Mouse (Mus musculus): ENCODE measurements around the gene Plcd3. TPM values are rescaled to one million over a fixed set of nuclear protein-coding genes. Genes with fewer than 3 reads are reported as not detected.

Plcd3 gene
- total and polyA plus RNA-seq, 3 experiments: 7.1 to 24.3 (median 11.3) TPM

GRCm38 (mm10) chr11:103074796-103075323 lies 26.6 kb downstream of the Plcd3 start:
- Histone ChIP-seq H3K4me2 (ENCODE audit: insufficient read depth, low read depth, poor library complexity, severe bottlenecking) (no peak overlapping the region), H3K4me3 (replicated peaks in 1 of 3; ENCODE audit: low read depth in 2 of 3, low read length in 2 of 3, poor library complexity in 1 of 3) (no peak overlapping the region), H3K27me3 (replicated peaks) (no peaks in the 10 kb centered on the region), H3K36me3 (replicated peaks in 1 of 2; ENCODE audit: control insufficient read depth in 1 of 2, insufficient read depth in 1 of 2, low read length in 1 of 2) (peaks cover 81 to 94% of the 10 kb centered on the region in 2 experiments), H3K27ac (ENCODE audit: insufficient read depth, low read depth) (no peak overlapping the region), H3K79me2 (replicated peaks; ENCODE audit: control insufficient read depth, extremely low read depth, insufficient read depth, poor library complexity, severe bottlenecking) (no peaks in the 10 kb centered on the region), H3K9me3 (replicated peaks; ENCODE audit: low read length) (no peaks in the 10 kb centered on the region), H3K9ac (ENCODE audit: insufficient read depth, low read depth) (no peak overlapping the region), H3K4me1 (ENCODE audit: control insufficient read depth in 1 of 2, insufficient read depth in 2 of 2) (peaks cover 2 to 33% of the 10 kb centered on the region in 2 experiments; a peak in 3 of 4 replicates)
- DNase-seq (ENCODE audit: extremely low read depth): no peak
- in situ Hi-C loops (cut with MboI; ENCODE audit: low pct_ligation_motif_present, low pct_unique_long_range_greater_than_20kb, low sequenced_read_pairs) (no loop called here), dilution Hi-C loops (cut with MboI; ENCODE audit: extremely low pct_ligation_motif_present, extremely low pct_unique_long_range_greater_than_20kb, low sequenced_read_pairs) (no loop called here)
- TF ChIP-seq ETS1 (conservative IDR thresholded peaks at IDR 0.05; ENCODE audit: low read depth, low read length) (no peak), ELF1 (IDR thresholded peaks at IDR 0.05; ENCODE audit: low read depth, low read length) (no peak), TBP (conservative IDR thresholded peaks at IDR 0.05; ENCODE audit: low read depth, low read length) (no peak), MAX (IDR thresholded peaks at IDR 0.05; ENCODE audit: low read length) (no peak), RAD21 (IDR thresholded peaks at IDR 0.05; ENCODE audit: low read depth, low read length) (no peak), ZC3H11A (IDR thresholded peaks at IDR 0.05; ENCODE audit: low read depth, low read length) (no peak), HCFC1 (IDR thresholded peaks at IDR 0.05; ENCODE audit: low read depth, low read length) (no peak), MYC (IDR thresholded peaks at IDR 0.05; ENCODE audit: low read depth, low read length) (no peak), TCF12 (IDR thresholded peaks at IDR 0.05; ENCODE audit: low read depth, low read length) (no peak)

- Histone ChIP-seq H3K79me2 (replicated peaks; ENCODE audit: control insufficient read depth, extremely low read depth, insufficient read depth, poor library complexity, severe bottlenecking) (no peaks in the 10 kb centered on the region), H3K27ac (ENCODE audit: insufficient read depth, low read depth) (no peak overlapping the region), H3K9ac (ENCODE audit: insufficient read depth, low read depth) (no peak overlapping the region), H3K4me3 (replicated peaks in 1 of 3; ENCODE audit: low read depth in 2 of 3, low read length in 2 of 3, poor library complexity in 1 of 3) (no peak overlapping the region), H3K4me1 (ENCODE audit: control insufficient read depth in 1 of 2, insufficient read depth in 2 of 2) (peaks cover 7 to 39% of the 10 kb centered on the region in 2 experiments), H3K27me3 (replicated peaks) (no peaks in the 10 kb centered on the region), H3K36me3 (replicated peaks in 1 of 2; ENCODE audit: control insufficient read depth in 1 of 2, insufficient read depth in 1 of 2, low read length in 1 of 2) (peaks cover 83 to 95% of the 10 kb centered on the region in 2 experiments), H3K4me2 (ENCODE audit: insufficient read depth, low read depth, poor library complexity, severe bottlenecking) (no peak overlapping the region), H3K9me3 (replicated peaks; ENCODE audit: low read length) (no peaks in the 10 kb centered on the region)
- dilution Hi-C loops (cut with MboI; ENCODE audit: extremely low pct_ligation_motif_present, extremely low pct_unique_long_range_greater_than_20kb, low sequenced_read_pairs) (no loop called here), in situ Hi-C loops (cut with MboI; ENCODE audit: low pct_ligation_motif_present, low pct_unique_long_range_greater_than_20kb, low sequenced_read_pairs) (no loop called here)
- TF ChIP-seq HCFC1 (IDR thresholded peaks at IDR 0.05; ENCODE audit: low read depth, low read length): no peak
- TF ChIP-seq POLR2AphosphoS2 (IDR thresholded peaks at IDR 0.05; ENCODE audit: low read depth, low read length): no peak
- no peak for TF ChIP-seq ZKSCAN1 (IDR thresholded peaks at IDR 0.05; ENCODE audit: borderline replicate concordance, low read depth, low read length)
- TF ChIP-seq GABPA (IDR thresholded peaks at IDR 0.05; ENCODE audit: insufficient replicate concordance, low read depth, low read length): no peak
- no peak for TF ChIP-seq ZNF384 (IDR thresholded peaks at IDR 0.05; ENCODE audit: low read depth, low read length)
- TF ChIP-seq CHD1 (IDR thresholded peaks at IDR 0.05; ENCODE audit: low read depth, low read length): no peak
- TF ChIP-seq ELF1 (IDR thresholded peaks at IDR 0.05; ENCODE audit: low read depth, low read length): no peak
- TF ChIP-seq POLR2A (IDR thresholded peaks at IDR 0.05; ENCODE audit: low read depth, low read length): no peak
- TF ChIP-seq BHLHE40 (IDR thresholded peaks at IDR 0.05; ENCODE audit: low read depth, low read length): no peak
- TF ChIP-seq CHD2 (IDR thresholded peaks at IDR 0.05; ENCODE audit: low read length): no peak
- no peak for TF ChIP-seq MAZ (IDR thresholded peaks at IDR 0.05; ENCODE audit: low read depth, low read length)
- TF ChIP-seq NRF1 (IDR thresholded peaks at IDR 0.05; ENCODE audit: low read depth, low read length): no peak
- no peak for TF ChIP-seq SMC3 (IDR thresholded peaks at IDR 0.05; ENCODE audit: low read depth, low read length)
- TF ChIP-seq MXI1 (IDR thresholded peaks at IDR 0.05; ENCODE audit: low read depth, low read length): no peak
- TF ChIP-seq MAX (IDR thresholded peaks at IDR 0.05; ENCODE audit: low read length): no peak
- no peak for TF ChIP-seq ZMIZ1 (IDR thresholded peaks at IDR 0.05; ENCODE audit: low read depth, low read length)
- TF ChIP-seq E2F4 (IDR thresholded peaks at IDR 0.05; ENCODE audit: insufficient replicate concordance, low read depth, low read length): no peak
- no peak for TF ChIP-seq ETS1 (conservative IDR thresholded peaks at IDR 0.05; ENCODE audit: low read depth, low read length)
- TF ChIP-seq ZC3H11A (IDR thresholded peaks at IDR 0.05; ENCODE audit: low read depth, low read length): no peak
- no peak for DNase-seq (ENCODE audit: extremely low read depth)
These were observed 27.3 kb downstream of the Plcd3 start for GRCm38 (mm10) chr11:103074121-103074650.

All from CH12.LX (cell line).